Mouse (Mus musculus) ES-E14 (cell line): ENCODE measurements at regions not wholly inside any gene's neighbourhood (a gene's known extent, or its start where the extent isn't known, plus 50 kb on each side); places are given as distances from the start of the nearest gene placed in this dataset.
A peak's percentile ranks its signal among the peaks of the same experiment; 100 is the strongest.

Source experiments
- CHD2 ChIP-seq: IDR thresholded peaks from 2 replicates; pipeline ENCODE4 v1.6.1; 2014; ENCODE audit warnings: mild to moderate bottlenecking, low read depth, low read length, inconsistent platforms
- ZC3H11A ChIP-seq: IDR thresholded peaks from 2 replicates; pipeline ENCODE4 v1.6.1; 2012; ENCODE audit warnings: low read depth, mild to moderate bottlenecking, inconsistent platforms, low read length, borderline replicate concordance

DNA sequence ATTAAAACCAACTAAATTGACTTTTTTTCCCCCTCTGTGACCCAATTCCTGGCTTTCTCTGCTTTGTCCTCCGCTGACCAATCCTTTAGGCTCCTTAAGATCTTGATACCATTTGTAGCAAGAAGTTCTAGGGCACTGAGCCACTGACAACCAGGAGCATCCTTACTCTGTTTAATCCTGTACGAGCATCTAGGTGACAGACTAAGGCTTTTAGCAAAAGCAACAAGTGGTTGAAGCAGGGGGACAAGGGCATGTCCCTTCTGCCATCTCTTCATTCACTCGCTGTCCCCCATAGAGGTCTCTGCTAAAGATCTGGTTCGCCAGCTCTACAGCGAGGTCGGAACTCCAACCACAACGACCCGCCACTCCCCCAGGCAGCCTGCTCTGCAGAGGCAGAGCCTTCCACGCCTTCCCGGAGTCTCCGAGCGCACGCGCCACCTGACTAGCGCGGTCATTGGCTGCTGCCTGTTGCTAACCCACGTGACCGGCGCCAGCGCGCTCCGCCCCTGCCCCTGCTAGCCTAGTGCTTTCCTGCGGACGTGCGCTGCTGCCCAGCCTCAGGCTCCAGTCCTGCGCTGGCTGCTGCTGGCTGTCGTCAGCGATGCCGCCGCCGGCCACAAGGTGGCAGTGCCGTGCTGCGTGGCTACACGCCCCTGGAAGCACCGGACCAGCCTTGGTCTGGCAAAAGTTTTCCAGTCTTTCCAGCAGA lies 79.7 kb downstream of the Cd83 start:
- TF ChIP-seq CHD2 (no peak), ZC3H11A (peak; percentile 98)
